Mouse (Mus musculus) urinary bladder, postnatal 4 days (tissue): ENCODE data around the gene Fbxl5.
A peak's percentile ranks its signal among the peaks of the same experiment; 100 is the strongest.

Experiments used
- DNase-seq, 2 experiments: peaks; one replicate each; pipeline ENCODE4 v3.0.0; 2021 to 2022; ENCODE audit warnings: low spot score in 2 of 2

Fbxl5 gene

DNA sequence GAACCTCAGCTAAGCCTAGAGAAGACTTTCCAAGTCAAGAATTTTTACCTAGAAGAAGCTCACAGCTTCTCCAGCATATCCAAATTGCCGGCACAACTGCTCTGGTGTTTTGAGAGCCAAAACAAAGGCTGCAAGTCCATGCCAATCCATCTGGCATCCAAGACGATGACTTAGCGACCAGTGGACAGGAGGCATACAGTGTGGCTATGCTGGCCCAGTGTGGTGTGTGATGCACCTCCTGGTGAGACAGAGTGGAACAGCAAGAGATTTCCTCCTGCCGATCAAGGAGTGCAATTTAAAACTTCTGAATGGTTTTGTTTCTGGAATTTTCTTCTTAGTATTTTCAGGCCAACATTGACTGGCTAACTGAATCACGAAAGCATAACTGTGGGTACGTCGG, 15.2 kb upstream of the Fbxl5 start:
- DNase-seq, result no peak

DNA sequence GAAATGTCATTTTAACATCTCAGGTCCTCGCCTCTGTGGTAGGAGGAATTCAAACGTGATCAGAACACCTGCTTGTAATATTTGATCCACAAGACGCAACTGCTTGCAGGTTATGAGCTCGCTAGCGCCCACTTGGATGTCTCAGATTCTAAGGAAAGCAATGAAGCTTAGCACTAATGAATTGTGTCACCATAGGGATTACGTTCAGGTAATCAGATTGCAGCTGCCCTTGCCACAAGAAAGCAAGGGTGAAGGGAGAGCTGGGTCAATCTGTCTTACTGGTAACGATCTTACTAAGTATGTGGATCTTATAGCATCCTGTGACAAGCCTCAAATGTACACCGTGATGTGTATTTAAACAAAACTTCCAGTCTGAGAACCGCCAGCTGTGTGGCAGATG, 5.9 kb upstream of the Fbxl5 start:
- DNase-seq, result no peak

DNA sequence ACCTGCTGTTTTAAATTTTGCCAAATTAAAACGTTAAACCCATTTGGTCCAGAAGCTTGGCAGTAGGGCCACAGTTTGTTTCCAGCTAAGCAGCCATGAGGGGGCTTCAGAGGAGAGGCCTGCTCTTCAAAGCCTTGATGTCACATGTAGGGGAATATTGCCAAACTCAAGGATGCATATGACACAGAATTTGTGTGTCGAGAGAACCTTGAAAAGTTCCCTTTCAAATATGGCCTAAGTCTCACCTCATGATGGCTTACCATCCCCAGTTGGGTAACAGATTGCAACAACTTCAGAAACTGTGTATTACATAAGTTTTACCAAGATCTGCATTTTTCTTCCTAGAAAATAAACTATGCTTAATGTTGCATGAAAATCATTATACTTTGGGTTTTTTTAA, 5.4 kb upstream of the Fbxl5 start:
- DNase-seq, result no peak

DNA sequence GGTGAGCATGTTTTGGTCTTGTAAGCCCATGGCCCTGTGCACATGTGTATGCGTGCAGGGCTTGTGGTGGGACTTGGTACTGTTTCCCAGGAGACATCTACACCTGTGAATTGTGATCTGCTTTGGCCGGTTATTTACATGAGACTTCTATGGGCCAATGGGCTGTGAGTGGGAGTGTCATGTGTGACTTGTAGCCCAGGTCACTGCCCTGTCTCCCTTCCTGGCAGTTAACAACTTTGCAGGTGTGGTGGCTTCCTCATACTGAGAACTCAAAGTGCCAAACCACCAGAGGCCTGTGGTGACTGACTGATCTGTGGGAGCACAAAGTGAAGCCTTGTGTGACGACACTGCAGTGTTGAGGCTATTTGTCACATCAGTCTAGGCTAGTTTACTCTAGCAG, 3.1 kb upstream of the Fbxl5 start:
- no peak for DNase-seq

DNA sequence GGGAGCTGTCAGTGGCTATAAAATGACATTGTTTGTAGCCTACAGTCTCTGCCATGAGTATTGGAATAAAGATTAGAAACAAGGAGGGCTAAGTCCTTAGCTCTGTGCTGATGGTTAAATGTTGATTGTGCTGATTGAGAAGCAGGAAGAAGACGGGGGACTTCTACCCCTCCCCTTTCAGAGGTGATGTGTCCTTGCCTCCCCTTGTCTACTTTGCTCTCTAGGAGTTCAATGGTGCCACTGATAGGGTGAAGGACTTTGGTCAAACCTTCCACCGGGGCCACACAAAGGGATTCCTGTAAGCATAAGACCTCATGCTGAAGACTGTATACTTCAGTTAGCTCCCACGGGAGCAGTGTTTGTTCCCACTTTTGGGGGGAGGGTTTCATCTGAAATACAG, 1.4 kb upstream of the Fbxl5 start:
- DNase-seq, result no peak

DNA sequence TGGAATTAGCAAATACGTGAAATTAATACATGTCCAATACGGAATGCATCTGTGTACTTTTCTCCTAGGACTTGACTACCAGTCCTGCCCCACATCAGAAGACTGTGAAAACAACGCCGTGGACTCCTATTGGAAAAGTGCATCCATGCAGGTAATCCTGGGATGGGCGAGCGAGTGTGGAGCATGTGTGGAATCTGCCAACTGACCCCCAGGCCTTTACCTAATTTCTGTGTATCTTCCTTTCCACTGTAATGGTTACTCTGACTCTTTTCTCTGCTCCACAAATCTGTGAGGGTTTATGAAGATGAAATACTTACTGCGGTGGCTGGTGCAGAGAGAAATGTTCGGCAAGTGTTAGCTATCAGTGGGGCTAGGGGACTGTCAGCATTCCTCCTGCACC, 761 bp upstream of the Fbxl5 start:
- no peak for DNase-seq

DNA sequence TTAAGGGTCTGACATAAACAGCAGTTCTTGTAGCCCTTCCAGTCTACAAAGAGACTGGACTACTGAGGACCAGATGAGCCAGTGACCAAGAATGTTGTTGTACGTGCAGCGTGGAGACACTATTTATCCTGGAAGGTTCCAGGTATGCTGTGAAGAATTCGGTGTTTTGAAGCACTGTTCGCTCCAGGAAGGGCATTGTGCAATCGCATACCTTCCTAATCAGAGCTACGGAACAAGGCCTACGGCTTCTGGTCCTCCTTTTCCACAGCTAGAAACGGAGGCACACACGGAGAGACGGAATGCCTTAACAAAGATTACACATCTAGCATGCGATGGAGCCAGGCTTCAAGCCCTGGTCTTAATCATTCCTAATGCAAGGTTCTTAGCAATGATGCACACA, 653 bp downstream of the Fbxl5 start:
- DNase-seq, result no peak

DNA sequence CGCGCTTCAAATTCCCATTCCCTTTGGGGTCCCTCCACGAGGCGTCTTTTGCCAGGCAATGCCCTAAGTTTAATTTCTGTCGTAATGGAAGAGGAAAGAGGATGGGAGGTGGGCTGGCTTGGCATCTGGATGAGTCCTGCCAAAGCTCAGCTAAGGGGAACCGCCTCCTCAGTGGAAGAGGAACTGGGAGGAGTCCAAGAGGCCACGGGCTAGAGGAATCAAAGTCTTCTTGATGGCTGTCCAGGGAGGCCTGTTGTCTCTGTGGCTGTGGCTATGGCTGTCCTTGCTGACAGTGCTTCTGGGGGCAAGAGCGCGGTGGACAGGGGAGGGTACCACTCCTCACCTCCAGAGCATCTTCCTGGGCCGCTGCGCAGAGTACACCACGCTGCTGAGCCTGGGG, 2.7 kb downstream of the Fbxl5 start, which contains the start of gene Bst1:
Gene Bst1 (plus strand): TSS at position 191 of the 400 bp plus-strand sequence.
- no peak for DNase-seq

DNA sequence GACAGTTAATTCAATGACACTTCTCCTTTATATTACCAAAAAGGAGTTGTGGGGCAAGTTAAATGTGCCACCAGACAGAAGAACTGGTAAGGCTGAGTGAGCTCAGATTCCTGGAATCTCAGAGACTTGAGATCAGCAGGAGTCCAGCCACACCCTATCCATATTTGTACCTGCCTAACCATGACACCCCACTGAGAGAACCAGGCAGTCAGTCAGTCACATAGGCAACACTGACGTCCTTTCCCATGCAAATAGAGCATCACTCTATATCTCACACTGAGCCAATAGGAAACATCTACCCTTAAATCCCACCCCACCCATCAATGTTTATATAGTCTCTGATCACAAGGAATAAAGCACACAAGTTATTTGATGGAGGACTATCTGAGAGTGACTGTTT, 5.7 kb downstream of the Fbxl5 start:
- DNase-seq, result no peak

DNA sequence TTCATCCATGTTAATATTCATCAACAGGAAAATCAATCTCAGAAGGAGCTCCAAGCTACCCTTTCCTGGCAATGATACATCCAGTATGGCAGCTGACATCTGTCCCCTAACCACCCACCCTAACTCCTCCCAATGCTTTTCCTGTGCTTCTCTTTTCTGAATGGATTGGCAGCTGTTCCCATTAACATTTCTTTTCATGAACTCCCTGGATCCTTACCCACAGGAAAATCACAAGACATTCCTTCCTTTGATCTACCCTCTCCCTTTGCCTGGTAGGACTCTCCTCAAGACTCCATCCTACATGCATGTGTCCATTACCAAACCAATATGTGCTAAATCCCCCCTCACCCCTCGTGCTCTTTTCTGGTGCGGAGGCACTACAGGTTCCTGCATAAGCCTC, 6.9 kb downstream of the Fbxl5 start:
- no peak for DNase-seq

DNA sequence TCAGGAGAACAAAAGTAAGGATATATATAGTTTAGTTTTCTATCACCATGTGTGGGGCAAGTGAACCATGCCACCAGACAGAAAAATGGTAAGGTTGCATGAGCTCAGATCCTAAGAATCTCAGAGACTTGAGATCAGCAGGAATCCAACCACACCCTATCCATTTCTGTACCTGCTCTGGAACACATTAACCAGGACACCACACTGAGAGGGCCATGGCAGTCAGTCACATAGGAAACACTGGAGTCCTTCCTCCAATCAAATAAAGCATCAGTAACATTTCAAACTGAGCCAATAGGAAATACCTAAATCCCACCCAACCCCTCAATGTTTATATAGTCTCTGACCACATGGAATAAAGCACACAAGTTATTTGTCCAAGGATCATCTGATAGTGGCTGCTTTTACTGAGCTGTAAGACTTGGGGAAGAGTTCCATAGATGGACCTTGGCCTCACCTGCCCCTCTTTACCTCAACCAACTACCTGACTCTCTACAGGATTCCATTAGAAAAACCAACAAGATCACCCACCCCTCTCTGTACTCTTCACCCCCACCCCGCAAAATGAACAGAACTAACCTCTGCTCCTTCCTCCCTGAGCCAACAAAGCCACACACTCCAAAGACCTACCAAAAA, 10.9 kb downstream of the Fbxl5 start:
- DNase-seq, result no peak

DNA sequence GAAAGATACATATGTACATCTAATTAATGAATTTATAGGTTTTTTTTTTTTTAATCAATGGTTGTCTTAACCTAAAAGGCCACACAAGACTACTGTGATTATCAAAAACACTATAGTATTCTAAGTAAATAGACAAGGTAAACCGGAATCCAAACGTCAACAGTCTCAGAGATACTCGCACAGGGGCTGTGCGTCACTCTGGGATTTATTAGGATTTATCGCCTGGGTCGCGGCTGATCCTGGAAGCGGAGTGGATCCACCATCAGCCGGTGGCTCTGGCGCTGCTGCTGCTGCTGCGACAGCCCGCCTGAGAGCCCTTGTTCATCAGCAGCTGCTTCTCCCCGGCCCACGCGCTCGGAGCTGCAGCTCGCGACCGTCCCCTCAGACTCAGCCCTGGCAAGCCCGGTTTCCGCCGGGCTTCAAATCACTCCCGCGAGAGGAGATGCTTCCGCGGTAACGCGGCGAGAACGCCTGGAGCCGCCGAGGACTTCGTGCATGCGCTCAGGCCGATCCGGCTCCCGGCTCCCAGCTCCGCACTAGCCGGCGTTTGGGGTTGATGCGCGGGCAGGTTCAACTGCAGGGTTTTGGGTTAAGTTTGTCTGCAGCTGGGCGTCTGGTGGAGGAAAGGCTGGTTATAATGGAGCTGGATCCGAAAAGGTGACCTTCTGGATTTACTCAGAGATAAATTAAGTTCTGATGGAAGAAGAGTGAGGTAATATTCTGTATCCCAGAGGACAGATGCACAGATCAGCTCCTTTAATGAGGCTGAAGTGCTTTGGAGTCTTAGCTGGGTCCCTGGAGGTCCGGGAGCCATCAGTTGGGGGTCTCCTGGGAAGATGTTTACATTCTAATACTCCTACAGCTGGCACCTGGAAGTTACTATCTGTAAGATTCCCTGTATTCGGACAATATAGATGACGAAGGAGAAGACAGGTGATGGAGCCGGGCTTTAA, 13.4 kb downstream of the Fbxl5 start:
- DNase-seq, result peak; percentile 73 to 85

DNA sequence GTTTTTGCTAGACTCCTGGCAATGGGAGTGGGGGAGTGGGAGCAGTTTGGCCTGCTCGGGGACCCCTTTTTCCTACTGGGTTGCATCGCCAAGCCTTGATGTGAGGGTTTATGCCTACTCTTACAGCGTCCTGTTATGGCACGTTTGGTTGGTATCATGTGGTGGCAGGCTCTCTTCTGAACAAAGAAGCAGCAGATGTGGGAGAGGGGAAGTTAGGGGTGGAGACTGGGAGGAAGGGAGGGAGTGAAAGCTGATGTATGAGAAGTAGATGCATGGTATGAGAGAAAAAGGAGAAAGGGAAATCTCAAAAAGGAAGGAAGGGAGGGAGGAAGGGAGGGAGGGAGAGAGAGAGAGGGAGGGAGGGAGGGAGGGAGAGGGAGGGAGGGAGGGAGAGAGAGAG, 14.5 kb downstream of the Fbxl5 start:
- no peak for DNase-seq

DNA sequence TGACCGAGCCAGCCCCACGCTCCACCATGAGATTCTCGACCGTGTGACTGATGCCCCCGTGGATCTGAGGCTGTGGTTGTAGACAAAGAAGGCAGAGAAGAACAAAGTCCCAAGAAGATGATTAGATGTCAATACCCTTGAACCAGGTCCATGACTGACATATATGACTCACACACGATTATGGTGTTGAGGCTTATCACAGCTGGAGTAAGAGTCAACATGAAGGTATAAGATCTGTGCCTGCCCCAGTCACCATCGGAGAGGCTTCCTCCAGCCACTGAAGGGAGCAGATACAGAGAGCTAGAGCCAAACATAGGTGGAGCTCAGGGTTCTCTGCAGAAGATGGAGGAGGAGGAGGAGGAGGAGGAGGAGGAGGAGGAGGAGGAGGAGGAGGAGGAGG, 15.1 kb downstream of the Fbxl5 start:
- DNase-seq, result no peak

DNA sequence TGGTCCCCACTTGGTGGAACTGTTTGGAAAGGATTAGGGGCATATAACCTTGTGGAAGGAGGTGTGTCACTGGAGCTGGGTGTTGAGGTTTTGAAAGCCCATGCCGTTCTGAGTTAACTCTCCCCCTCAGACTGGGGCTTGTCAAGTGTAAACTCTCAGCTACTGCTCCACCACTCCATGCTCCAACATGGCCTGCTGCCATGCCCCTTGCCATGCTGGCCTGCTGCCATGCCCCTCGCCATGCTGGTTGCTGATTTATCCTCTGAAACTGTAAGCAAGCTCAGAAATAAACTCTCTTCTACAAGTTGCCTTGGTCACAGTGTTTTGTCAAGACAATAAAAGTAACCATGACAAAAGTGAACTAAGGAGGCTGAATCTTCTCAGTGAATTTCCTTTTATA, 16.0 kb downstream of the Fbxl5 start:
- DNase-seq, result no peak

DNA sequence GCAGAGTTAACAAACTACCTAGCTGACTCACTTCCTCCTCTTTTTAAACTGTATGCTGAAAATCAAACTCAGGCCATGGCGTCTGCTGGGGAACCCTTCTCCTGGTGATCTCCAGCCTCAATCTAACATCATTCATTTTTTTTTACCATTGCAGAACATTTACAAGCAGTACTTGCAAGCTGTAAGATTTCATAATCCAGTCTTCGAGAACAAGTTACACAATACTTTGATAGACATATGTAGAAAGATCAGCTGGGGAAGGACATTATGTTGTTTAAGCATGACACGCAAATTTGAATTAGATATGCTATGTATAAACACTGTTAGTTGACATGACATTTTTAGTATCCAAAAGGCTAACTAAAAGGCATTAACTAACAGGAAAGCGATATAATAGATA, 19.6 kb downstream of the Fbxl5 start:
- no peak for DNase-seq

DNA sequence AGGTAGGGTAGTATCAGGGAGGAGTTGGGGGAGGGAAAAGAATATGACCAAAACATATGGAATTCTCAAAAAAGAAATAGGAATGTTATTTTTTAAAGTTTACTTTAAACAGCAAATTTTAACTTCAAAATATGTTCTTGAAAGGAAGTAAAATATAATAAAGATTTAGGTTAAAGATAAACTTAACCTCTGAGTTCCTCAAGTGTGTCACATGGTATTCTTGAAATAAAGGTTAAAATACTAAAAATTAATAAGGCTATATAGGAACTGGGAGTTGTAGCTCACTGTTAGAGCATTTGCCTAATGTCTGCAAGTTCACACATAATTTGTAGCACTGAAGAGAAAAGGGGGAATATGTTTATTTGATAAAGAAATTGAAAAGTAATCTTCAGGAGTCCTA, 20.2 kb downstream of the Fbxl5 start:
- DNase-seq, result no peak

DNA sequence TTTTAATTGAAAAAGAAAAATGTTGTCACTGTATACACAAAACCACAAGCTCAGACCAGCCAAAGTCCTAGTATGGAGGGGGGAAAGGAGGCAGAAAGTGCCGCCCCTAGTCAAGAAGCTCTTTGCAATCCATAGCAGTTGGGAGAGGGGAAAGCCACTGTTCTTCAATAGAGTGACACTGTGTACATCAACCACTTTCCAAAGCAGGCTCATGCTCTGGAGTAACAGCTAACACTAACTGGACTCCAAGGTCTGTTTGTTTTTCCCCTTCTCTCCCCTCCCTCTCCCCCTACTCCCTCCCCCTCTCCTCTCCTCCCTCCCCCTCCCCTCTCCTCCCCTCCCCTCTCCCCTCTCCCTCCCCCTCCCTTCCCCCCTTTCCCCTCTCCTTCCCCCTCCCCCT, 20.7 kb downstream of the Fbxl5 start:
- DNase-seq, result no peak

DNA sequence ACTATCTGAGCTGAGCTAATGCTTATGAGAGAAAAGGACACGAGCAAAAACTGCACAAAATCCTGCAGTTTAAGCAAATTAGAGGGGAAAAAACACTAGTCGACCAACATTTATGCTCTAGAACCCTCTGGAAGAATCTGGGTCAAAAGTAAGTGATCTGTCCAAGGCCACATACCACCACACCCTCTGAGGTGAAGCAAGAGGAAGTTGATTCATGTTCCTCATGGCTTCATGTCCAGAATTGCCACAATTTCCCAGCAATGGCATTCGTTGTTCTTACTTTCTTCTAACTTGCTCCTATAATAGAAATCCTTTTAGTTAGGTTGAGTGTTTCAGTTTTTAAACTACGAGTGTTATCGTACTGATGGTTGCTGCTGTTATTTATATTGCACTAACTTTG, 21.9 kb downstream of the Fbxl5 start:
- no peak for DNase-seq

DNA sequence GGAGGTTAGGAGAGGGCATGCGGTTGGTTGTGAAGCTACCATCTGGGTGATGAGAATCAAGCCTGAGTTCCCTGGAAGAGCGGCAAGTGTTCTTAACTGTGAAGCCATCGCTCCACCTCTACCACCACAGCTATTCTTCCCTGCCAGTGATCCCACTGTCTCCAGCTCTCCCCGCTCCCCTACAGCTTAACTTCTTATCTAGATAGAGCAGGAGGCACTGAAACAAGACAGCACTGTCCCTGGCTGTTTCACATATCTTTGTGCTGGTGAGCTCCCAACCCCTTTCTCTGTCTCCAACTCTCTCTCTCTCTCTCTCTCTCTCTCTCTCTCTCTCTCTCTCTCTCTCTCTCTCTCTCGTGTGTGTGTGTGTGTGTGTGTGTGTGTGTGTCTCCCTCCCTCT, 29.1 kb downstream of the Fbxl5 start:
- no peak for DNase-seq

DNA sequence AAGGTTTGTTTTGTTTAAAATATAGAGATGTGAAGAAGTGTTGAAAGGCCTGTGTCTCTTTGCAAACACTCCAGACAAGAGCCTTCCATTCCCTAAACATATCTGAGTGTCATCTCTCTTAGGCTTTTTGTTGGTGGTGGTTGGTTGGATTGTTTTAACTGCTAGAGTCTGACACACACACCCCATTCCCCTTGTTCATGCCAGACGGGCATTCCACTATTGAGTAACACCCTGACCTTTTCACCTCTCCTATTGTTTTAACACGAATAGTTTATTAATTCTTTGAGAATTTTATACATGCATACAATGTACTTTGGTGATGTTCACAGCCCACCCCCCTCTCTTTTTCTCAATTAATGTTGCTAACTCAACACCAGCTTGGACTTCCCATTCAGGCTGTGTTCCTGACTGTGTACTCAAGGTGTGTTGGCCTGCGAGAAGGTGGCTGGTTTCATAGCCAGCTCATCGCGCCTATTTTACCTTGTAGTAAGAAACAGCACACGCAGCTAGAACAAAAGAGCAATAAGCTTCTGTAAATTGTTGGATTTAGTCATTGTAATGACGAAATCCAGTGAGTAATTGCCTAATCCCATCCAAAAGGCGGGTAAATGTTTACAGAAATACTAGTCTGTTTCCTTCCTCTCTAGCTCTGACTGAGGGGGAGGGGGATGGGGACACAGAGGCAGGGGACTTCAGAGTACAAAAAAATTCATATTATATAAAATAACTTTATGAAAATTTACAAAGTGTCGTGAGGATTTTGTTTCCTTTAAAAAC, 33.3 kb downstream of the Fbxl5 start:
- no peak for DNase-seq

DNA sequence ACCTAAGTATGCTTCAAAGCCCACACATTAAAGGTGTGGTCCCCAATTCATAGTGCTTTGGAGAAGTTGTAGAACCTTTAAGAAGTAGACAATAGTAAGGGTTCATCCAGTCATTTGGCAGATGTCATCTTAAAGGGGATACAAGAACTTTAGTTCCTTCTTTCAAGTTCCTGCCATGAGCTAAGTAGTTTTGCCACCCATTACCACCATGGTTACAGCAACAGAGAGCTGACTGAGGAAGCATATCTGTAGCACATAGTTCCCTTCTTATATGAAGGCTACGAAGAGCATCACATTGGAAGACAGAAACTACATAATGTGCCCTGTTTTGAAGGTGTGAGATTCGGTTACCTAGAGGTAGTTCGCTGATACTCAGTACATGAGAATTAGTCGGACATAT, 34.8 kb downstream of the Fbxl5 start:
- DNase-seq, result no peak

DNA sequence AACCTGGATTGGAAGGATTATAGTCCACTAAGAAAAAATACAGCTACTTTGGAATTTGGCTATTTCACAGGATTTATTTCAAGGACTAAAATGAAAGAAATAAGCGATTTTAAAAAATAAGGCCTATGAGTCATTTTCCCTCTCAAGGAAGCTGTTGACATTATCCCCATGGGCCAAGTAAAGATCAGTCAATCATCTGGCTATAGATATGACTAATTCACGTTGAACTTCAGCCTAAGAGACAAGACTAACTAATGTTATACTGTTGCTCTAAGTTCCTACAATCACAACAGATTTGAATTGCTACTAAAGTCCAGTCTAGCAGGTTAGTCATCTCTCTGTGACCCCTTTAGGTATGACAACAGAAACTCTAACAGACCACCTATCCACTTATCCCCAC, 37.4 kb downstream of the Fbxl5 start:
- no peak for DNase-seq
